Mouse (Mus musculus) hindbrain, embryonic 16.5 days (tissue): ENCODE data around the gene Ncf1. TPM values are rescaled to one million over a fixed set of nuclear protein-coding genes. Genes with fewer than 3 reads are reported as not detected.

Experiments
- ATAC-seq: fragments of 200-750 bp; cut with Nextera tagmentation; 2 replicates; pipeline ENCODE4 v1.8.0; 2017; ENCODE audit warnings: moderate TSS enrichment, moderate library complexity
- H3K27ac ChIP-seq: fragments of 300-500 bp; sonication (generic); 2 replicates; pipeline ENCODE4 v1.5.1; 2014; ENCODE audit warnings: low read depth, mild to moderate bottlenecking, control low read depth, low read length, moderate library complexity
- H3K27me3 ChIP-seq: fragments of 300-500 bp; sonication (generic); replicated peaks from 2 replicates; pipeline ENCODE4 v1.6.1; 2014; ENCODE audit warnings: low read length; ENCODE audit not compliant: control insufficient read depth, insufficient read depth
- H3K36me3 ChIP-seq: fragments of 300-500 bp; sonication (generic); 2 replicates; pipeline ENCODE4 v1.6.1; 2014; ENCODE audit warnings: mild to moderate bottlenecking, low read length, moderate library complexity, mixed read lengths; ENCODE audit not compliant: control insufficient read depth, insufficient read depth
- H3K4me1 ChIP-seq: fragments of 300-500 bp; sonication (generic); 2 replicates; pipeline ENCODE4 v1.6.1; 2014; ENCODE audit warnings: low read depth, low read length; ENCODE audit not compliant: control insufficient read depth, insufficient read depth
- H3K4me2 ChIP-seq: fragments of 300-500 bp; sonication (generic); 2 replicates; pipeline ENCODE4 v1.6.1; 2014; ENCODE audit warnings: mild to moderate bottlenecking, low read length, control low read depth, moderate library complexity
- H3K4me3 ChIP-seq: fragments of 300-500 bp; sonication (generic); 2 replicates; pipeline ENCODE4 v1.5.1; 2014; ENCODE audit warnings: mild to moderate bottlenecking, low read length, control low read depth, moderate library complexity
- H3K9ac ChIP-seq: fragments of 300-500 bp; sonication (generic); 2 replicates; pipeline ENCODE4 v1.6.1; 2014; ENCODE audit warnings: low read depth, mild to moderate bottlenecking, control low read depth, low read length, moderate library complexity
- H3K9me3 ChIP-seq: fragments of 300-500 bp; sonication (generic); 2 replicates; pipeline ENCODE4 v1.6.1; 2014; ENCODE audit warnings: mild to moderate bottlenecking, low read length, moderate library complexity; ENCODE audit not compliant: control insufficient read depth
- WGBS: fragments of 180-500 bp; shearing (Covaris S2); extraction: QIAGEN DNeasy Blood & Tissue Kit; methylation state at CpG from one replicate; pipeline ENCODE4 v1.1.7; 2014; 5-methylcytosine and 5-hydroxymethylcytosine counted together
- polyA plus RNA-seq: library from polyadenylated mRNA; unstranded; fragments of >200 nt; fragmentation: Nextera tagmentation; extraction: Ambion mirVana; gene quantifications from 2 replicates; pipeline ENCODE4 v1.2.1, GENCODE M21; 2015

The Ncf1 gene
- polyA plus RNA-seq, 1 experiment from 2014 or later: 2.3 TPM

DNA sequence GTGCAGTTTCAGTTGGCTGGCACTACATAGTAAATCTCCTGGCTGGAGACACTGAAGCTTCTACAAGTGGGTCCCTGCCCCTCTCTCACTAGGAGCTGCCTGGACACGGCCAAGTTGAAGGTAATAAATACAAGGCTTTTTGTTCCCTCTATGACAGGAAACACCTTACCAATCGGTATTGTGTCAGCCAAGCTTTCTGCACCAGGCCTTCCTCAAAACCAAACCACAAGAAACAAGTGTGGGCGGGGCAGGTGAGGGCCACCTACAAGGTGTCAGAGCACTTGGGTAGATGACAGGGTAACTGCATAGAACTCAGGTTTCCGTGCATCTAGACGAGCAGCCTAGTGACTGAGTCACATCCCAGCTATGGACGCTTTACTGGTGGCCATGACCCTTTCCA is 7.4 kb upstream of the Ncf1 start:
- H3K36me3 ChIP-seq: peaks cover 46% of the 10 kb centered on the region
- no peaks in the 10 kb centered on the region for H3K9me3 ChIP-seq
- H3K27ac ChIP-seq: no peak overlapping the region
- no peak overlapping the region for H3K4me2 ChIP-seq
- H3K4me3 ChIP-seq: no peak overlapping the region
- WGBS: 95% methylated on average over 6 of the region's 6 CpGs
- H3K9ac ChIP-seq: no peak overlapping the region
- no peaks in the 10 kb centered on the region for H3K4me1 ChIP-seq
- ATAC-seq: no peak
- H3K27me3 ChIP-seq: no peaks in the 10 kb centered on the region

DNA sequence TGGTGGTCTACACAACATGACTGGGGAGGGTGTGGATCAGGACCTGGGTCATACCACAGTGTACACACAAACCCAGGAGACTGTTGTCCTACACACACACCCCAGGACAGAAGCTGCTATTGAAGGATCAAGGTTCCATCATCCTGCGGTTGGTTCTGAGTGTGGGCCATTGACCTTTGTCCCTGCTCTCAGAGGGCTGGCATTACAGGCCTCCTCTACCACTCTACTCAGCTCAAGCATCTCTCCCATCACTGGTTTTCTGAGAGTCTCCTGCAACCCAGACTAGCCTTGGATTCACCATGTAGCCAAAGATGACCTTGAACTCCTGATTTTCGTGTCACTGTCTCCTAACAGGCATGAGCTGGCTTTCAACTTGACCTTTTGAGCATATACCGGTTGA is 6.8 kb upstream of the Ncf1 start:
- 88% methylated on average over 3 of the region's 3 CpGs for WGBS
- H3K27me3 ChIP-seq: no peaks in the 10 kb centered on the region
- H3K9me3 ChIP-seq: no peaks in the 10 kb centered on the region
- no peak overlapping the region for H3K4me3 ChIP-seq
- H3K4me2 ChIP-seq: no peak overlapping the region
- H3K36me3 ChIP-seq: peaks cover 43% of the 10 kb centered on the region
- H3K4me1 ChIP-seq: no peaks in the 10 kb centered on the region
- ATAC-seq: no peak
- no peak overlapping the region for H3K9ac ChIP-seq
- no peak overlapping the region for H3K27ac ChIP-seq

DNA sequence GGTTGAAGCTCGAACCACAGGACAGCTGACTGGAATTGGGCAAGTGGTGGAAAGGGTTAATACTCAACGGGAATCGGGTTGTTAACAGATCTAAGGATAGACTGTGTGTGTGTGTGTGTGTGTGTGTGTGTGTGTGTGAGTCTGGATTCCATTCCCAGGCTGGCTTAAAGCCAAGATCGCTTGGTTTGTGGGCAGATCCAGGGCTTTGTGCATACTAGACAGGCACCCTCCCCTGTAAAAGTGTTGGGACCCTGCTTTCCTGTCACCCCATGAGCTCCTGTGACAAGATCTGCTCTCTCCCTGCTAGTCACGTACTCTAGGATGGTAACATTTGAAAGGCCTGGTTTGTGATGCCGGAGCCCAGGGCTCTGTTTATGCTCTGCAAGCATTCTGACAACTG is 5.7 kb upstream of the Ncf1 start:
- Histone ChIP-seq H3K9ac (no peak overlapping the region), H3K9me3 (no peaks in the 10 kb centered on the region), H3K4me1 (no peaks in the 10 kb centered on the region), H3K27ac (0 out of 2 replicates have a peak overlapping the region, but pooled peaks have one; percentile 12), H3K27me3 (no peaks in the 10 kb centered on the region), H3K4me3 (no peak overlapping the region), H3K36me3 (peaks cover 35% of the 10 kb centered on the region), H3K4me2 (no peak overlapping the region)
- WGBS: 37% methylated on average over 6 of the region's 6 CpGs
- no peak for ATAC-seq

DNA sequence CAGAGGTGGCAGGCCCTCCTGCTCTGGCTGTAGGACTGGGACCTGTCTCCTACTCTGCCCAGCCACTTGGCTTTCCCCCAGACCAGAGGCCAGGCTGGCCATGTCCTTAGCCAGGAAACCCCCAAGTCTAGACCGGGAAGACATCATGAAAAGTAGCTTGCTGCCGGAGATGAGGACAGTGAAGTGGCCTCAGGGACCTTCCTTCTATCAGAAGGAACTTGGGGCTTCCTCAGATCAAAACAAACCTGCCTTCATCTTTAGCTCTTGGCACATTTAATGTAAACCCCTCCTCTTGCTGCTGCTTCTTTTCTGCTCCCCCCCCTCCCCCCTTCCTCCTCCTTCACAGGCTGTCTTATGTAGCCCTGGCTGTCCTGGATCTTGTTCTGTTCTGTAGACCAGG is 4.8 kb upstream of the Ncf1 start:
- Histone ChIP-seq H3K27me3 (no peaks in the 10 kb centered on the region), H3K27ac (no peak overlapping the region), H3K4me1 (no peaks in the 10 kb centered on the region), H3K4me3 (no peak overlapping the region), H3K9me3 (no peaks in the 10 kb centered on the region), H3K9ac (no peak overlapping the region), H3K4me2 (no peak overlapping the region), H3K36me3 (peaks cover 26% of the 10 kb centered on the region)
- 54% methylated on average over 2 of the region's 2 CpGs for WGBS
- ATAC-seq: no peak

DNA sequence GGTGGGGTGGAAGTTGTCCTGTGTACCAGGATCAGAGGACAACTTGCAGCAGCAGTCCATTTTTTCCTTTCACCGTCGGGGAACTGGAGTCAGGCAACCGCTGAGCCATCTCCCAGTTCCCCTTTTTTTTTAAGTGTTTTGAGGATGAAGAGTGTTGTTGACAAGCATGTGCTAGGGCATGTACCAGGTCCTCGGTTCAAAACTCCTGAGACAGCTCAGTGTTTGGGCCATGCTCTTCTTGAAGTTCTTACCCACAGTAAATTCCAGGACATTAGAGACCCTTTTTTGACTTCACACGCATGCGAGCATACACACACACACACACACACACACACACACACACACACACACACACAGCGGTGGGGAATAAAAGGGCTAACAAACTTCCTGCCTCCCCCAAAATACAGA is 3.8 kb upstream of the Ncf1 start:
- no peaks in the 10 kb centered on the region for H3K9me3 ChIP-seq

DNA sequence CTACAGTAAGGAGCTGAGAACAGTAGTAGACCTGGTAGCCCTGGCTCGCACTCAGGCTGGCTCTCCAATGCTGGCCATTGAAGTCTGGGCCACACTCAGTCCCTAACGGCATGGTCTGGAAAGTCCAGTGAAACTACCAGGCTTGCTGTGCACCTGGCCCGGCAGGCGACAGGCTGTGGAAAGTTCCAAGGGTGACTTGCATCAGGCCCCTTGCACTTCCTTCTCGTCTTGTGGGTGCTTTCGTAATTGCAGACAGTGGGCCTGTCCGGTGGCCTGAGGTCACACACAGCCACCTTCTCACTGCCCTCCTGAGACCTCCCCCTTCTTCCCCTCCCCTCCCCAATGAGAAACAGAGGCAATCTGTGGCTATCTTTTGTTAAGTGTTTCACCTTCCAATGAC is 3.1 kb upstream of the Ncf1 start:
- Histone ChIP-seq H3K4me1 (no peaks in the 10 kb centered on the region), H3K4me2 (no peak overlapping the region), H3K9me3 (no peaks in the 10 kb centered on the region), H3K4me3 (no peak overlapping the region), H3K27me3 (no peaks in the 10 kb centered on the region), H3K9ac (no peak overlapping the region), H3K27ac (no peak overlapping the region), H3K36me3 (peaks cover 16% of the 10 kb centered on the region)
- ATAC-seq: no peak
- 57% methylated on average over 7 of the region's 7 CpGs for WGBS

More for the DNA sequence above, 3.8 kb upstream of the Ncf1 start:
- Histone ChIP-seq H3K9ac (no peak overlapping the region), H3K4me2 (no peak overlapping the region), H3K36me3 (peaks cover 22% of the 10 kb centered on the region), H3K4me1 (no peaks in the 10 kb centered on the region), H3K4me3 (no peak overlapping the region), H3K27ac (no peak overlapping the region), H3K27me3 (no peaks in the 10 kb centered on the region)
- ATAC-seq: no peak
- 73% methylated on average over 7 of the region's 7 CpGs for WGBS

DNA sequence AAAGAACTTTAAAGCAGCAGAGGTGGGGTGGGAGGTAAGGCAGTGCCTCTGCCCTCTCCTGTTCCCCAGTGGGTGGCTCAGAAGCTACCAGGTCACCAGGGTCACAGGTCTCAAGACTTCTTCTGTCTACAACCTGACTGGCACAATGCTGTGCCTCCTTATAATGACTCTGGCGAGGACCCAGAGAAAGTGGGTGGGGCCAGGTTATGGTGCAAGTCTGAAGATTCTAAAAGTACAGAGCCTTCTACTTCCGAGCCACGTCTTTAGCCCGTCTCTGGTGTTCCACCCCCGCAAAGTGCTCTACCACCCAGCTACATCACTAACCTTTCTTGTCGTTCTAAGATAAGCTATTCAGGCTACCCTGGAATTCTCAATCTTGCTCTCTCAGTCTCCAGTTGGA is 2.7 kb upstream of the Ncf1 start:
- Histone ChIP-seq H3K27me3 (no peaks in the 10 kb centered on the region), H3K27ac (no peak overlapping the region), H3K9ac (no peak overlapping the region), H3K4me2 (no peak overlapping the region), H3K4me3 (no peak overlapping the region), H3K36me3 (peaks cover 12% of the 10 kb centered on the region), H3K4me1 (no peaks in the 10 kb centered on the region), H3K9me3 (no peaks in the 10 kb centered on the region)
- ATAC-seq: no peak
- 81% methylated on average over 6 of the region's 6 CpGs for WGBS

DNA sequence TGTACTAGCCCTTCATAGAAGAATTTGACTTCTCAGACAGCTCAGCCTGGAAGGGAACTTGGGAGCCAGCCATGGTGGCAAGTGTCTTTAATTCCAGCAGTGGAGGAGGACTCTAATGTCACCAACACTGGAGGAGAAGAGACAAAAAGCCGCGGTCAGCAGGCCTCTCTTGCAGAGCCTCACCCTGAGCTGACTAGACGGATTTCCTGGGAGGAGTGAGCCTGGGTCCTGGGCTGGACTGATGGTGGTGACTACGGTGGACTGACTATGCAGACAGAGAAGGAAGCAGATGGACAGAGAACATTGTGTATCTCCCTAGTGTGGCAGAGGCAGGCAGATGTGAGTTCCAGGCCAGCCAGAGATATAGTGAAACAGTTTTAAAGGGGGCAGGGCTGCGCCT is 2.0 kb upstream of the Ncf1 start:
- no peak overlapping the region for H3K27ac ChIP-seq
- H3K4me1 ChIP-seq: no peaks in the 10 kb centered on the region
- no peak overlapping the region for H3K9ac ChIP-seq
- H3K36me3 ChIP-seq: peaks cover 6% of the 10 kb centered on the region
- H3K9me3 ChIP-seq: no peaks in the 10 kb centered on the region
- no peak for ATAC-seq
- no peak overlapping the region for H3K4me2 ChIP-seq
- H3K27me3 ChIP-seq: no peaks in the 10 kb centered on the region
- WGBS: 81% methylated on average over 5 of the region's 5 CpGs
- H3K4me3 ChIP-seq: no peak overlapping the region

DNA sequence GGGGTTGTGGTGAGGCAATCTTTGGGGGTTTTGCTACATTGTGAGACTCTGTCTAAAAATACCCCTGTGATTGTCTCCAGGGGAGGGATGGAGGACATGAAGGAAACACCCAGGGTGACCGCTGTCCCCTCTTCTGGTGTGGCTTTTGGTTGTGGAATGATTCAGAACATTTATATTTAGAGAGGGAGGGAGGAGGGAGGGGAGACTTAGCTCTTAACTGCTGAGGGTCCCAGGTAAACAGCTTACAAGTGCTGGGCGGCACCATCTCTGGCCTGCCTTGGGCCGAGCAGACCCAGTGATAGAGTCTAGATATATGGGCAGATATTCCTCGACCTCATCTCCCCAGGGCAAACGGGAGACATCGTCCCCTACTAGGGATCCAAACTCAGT is 1.2 kb downstream of the Ncf1 start:
- ATAC-seq: no peak
- Histone ChIP-seq H3K4me2 (no peak overlapping the region), H3K27me3 (no peaks in the 10 kb centered on the region), H3K4me3 (no peak overlapping the region), H3K9ac (no peak overlapping the region), H3K27ac (no peak overlapping the region), H3K36me3 (no peaks in the 10 kb centered on the region), H3K9me3 (no peaks in the 10 kb centered on the region), H3K4me1 (no peaks in the 10 kb centered on the region)
- WGBS: 90% methylated on average over 6 of the region's 6 CpGs

DNA sequence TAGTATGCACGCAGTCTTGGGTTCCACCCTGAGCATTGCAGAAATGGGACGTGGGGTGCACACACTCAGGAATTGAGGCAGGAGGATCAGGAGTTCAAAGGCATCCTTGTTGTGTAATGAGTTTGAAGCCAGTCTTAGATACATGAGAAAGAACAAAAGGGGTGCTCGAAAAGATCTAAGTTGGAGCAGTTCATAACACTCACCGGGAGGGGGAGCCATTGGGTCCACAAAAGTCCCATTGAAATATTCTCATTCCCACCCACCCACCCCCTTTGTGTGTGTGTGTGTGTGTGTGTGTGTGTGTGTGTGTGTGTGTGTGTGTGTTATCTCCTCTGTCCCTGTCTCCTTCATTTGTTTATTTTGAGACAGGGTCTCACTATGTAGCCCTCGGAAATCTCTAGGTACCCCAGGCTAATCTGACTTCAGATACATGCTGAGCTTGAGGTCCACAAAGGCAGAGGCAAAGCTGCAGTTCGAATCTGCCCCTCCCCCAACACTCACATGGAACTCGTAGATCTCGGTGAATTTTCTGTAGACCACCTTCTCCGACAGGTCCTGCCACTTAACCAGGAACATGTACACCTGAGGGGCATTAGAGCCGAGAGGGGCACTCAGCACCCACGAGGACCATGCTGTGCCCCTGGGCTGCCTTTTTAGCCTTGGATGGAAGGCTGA is 1.7 kb downstream of the Ncf1 start:
- H3K27ac ChIP-seq: no peak overlapping the region
- H3K36me3 ChIP-seq: no peaks in the 10 kb centered on the region
- 44% methylated on average over 11 of the region's 11 CpGs for WGBS
- H3K9me3 ChIP-seq: no peaks in the 10 kb centered on the region
- no peak for ATAC-seq
- H3K4me2 ChIP-seq: no peak overlapping the region
- H3K4me3 ChIP-seq: no peak overlapping the region
- no peak overlapping the region; the same call in 1 of the 2 replicates for H3K9ac ChIP-seq
- H3K4me1 ChIP-seq: no peaks in the 10 kb centered on the region
- H3K27me3 ChIP-seq: no peaks in the 10 kb centered on the region
